Mouse (Mus musculus) layer of hippocampus, postnatal 10 days (tissue): Measurements from ENCODE around the gene Eya2. TPM values are rescaled to one million over a fixed set of nuclear protein-coding genes. Genes with fewer than 3 reads are reported as not detected.
"Not testable (repeated sequence)": the region's sequence is repeated elsewhere in the genome, so short reads cannot be mapped to it uniquely, and the experiment has no call there.

ENCODE experiments used
- DNase-seq, 2 experiments: peaks; one replicate each; pipeline ENCODE4 v3.0.0; 2021; ENCODE audit warnings: low spot score in 2 of 2
- total RNA-seq, 2 experiments: library from RNA; stranded (reverse); gene quantifications; 2 replicates each; pipeline ENCODE4 v1.2.3; 2021

The Eya2 gene
- total RNA-seq, 2 experiments from 2014 or later: 4.0 to 5.3 TPM

DNA sequence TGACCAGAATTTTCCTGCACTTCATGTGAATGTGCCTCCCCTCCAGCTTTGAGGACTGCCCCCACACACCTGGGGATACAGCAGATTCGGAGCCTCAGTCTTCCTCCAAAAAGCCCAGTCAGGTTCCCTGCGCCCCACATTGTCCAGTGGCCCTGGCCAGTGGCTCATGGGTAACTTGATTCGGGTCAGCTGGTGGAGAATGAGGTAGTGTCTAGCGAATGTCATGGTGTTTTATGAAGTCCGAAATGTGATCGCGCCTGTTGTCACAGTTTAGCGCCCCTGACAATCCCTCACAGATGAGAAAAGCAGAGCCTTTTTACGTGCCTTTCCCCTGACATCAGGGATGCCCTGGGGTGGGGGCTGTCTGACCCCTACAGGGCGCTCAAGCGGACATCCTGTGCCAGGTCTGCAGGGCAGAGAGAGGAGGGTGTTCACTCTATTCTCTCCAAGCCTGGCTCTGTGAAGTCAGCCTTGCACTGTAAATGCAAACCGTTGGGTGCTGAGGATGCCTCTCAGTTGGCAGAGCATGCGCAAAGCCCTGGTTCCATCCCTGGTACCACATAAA lies 164.7 kb downstream of the Eya2 start:
- DNase-seq: no peak

DNA sequence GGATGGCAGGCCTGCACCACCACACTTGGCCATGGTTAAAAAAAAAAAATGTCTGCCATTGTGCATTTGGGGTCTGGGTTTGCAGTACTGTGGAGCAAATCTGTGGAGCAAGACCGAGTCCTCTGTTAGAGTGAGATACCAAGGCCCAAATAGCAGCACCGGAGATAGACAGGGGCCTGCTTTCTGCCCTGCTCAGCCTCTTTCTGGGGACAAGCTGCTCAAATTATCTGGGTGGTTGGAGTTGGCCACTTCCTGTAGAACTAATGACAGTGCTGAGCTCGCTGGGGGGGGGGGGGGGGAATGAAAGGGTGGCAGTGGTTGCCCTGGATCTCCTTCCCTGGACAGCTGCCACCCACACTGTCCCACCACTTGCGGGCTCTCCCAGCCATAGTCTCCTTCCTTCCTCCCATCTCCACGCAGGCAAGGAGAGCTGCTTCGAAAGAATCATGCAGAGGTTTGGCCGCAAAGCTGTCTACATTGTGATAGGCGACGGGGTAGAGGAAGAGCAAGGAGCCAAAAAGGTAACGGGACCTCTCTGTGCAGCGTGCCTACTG lies 174.1 kb downstream of the Eya2 start:
- DNase-seq: no peak

DNA sequence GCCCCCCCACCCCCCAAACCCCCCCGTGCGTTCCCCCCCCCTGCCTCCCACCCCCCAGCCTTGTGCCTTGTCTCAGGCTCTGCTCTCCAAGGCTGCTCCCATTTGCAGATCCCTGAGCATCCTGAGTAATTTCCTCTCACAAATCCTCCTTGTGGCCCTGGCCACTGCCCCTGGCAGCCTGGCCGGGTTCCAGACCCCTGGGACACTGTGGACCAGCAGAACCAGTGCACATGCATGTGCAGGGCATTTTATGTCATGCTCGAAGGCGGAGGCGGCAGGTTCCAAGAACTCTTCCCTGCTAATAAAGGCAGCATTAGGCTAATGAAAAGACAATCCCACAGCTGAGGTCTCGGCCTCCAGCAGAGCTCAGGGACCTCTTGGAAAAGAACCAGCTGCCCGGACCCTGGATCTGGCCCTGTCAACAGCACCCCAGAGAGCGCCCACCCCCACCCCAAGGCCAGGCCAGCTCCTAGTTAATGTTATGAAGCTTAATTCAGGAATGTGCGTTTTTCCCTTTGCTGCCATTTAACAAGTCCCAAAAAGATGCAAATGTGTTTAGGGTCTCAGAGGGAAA lies 174.6 kb downstream of the Eya2 start:
- DNase-seq: no peak

DNA sequence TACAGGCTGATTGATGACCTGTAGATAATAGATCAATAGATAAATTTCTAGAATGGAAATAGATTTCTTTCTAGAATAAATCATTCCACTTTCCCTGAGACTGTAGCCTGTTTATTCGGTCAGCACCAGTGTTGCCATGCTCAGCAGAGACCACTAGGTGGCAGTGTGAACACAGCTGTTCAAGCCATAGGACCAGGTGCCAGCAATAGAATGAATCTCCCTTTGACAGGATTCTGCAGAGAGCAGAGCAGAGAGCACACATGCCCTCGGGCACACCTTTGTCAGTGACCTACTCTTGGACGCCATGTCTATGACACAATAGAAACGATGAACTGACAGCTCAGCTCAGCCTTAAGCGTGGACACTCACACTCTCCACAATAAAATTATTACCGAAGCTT lies 184.1 kb downstream of the Eya2 start:
- DNase-seq: peak; percentile 84 to 87

DNA sequence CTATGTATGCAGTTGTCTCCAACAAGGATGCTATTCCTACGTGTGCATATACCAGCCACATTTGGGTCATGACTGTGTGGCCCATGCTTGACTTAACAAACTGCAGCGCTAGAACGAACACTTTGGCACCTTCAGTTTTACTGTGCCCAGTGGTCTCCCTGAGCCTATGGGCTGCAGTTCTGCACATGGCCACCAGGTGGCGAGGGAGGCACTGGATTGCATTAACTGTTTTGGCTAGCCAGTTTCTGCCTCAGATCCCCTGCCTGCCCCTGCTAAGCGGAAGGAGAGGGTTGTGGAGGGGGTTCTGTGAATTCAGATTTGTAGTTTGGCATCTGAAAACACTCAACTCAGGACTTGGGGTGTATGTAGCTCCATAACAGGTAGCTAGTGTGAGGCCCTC lies 187.5 kb downstream of the Eya2 start:
- peak; percentile 90 to 92 for DNase-seq

DNA sequence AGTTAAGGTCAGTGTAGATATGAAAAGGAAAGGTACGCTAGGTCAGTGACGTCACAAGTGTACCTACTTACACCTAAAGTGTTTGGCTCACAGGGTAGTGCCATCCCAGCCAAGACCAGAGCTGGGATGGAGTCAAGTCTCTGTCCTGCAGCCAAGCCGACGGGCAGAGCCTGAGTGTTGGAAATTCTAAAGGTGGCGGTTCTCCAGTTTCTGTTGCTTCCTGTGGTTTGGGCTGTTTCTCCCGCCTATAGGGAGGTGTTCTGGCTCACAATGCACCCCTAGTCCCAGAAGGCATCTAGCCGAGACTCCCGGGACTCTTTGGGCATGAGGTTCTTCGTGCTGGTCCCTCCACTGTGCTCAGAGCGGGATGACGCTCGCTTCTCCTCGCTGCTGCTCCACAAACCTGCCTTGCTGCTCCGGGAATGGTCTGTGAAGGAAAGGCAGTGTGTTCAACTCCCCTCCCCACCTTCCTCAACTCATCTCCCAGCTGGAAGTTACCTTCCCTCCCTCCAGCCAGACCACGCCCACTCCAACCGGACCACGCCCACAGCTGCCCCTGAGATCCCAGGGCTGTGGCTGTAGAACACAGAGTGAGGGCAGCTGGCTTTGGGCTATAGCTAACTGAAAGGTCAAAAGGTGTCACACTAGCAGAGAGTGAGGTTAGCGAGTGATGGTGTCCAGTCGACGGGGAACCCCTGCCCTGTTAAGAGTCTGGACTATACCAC lies 190.6 kb downstream of the Eya2 start:
- no peak for DNase-seq

DNA sequence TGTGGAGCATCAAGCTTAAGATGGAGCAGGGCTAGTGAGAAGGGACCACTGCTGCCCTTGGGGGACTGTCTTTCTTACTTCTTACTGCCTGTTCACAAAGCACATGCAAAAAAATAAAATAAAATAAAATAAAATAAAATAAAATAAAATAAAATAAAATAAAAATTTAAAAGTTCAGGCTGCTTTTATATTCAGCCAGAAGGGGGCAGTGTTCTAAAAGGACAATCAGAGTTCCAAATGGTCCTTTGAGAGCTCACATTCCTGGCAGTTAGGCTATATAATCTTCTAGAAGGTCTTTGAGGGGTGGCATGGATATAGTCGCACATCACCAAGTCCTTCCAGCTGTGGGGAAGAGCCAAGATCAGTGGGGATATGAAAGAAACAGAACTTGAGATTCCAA lies 191.6 kb downstream of the Eya2 start:
- no peak for DNase-seq

DNA sequence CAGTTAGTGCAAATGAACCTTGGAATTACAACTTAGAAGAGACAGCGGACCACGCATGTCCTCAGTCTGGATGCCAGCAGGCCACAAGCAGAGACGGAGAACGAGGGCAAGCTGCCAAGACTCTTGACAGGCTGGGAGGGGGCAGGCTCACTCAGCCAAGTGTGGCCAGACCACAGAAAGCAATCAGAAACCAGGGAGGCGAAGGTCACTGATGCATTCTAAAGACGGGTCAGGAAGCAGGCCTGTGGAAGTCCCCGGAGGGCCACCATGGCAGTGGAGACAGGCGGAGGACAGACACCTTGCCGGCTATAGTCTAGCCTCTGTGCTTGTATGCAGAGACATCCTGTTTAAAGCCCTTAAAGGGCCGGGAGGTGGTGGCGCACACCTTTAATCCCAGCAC lies 193.2 kb downstream of the Eya2 start:
- DNase-seq: peak; percentile 79 to 83

DNA sequence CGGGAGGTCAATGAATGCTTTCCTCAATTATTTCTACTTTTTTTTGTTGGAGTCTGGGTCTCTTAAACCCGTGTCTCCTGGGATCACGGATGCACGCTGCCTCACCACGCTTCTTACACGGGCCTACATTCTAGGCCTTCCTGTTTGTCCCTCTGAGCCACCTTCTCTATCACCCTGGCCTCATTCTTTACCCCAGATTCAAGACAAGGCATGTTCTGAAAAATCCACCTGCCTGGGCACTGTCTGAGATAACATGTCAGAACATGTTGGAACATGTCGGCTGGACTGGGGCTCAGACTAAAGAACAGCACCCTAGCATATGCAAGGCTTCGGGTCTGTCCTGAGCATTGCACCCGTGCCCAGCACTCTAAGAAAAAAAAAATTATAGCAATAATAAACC lies 194.0 kb downstream of the Eya2 start:
- DNase-seq: no peak

DNA sequence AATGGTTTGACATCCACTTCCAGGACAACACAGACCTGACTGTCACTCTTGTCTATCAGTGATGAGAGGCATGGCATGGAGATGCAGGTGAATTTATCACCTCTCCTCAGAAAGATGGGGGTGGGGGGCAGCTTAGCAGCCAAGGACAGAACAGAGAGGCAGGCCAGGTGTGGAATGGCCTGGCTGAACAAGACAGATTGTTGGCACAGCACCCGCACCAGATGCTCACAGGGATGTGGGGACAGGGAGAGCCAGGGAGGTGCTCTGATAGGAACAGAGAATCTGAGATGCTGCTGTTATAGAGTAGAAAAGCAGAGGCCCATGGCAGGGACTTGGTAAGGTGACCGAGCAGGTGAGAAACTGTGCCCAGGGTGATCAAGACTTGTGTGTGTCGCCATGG lies 194.8 kb downstream of the Eya2 start:
- no peak for DNase-seq

DNA sequence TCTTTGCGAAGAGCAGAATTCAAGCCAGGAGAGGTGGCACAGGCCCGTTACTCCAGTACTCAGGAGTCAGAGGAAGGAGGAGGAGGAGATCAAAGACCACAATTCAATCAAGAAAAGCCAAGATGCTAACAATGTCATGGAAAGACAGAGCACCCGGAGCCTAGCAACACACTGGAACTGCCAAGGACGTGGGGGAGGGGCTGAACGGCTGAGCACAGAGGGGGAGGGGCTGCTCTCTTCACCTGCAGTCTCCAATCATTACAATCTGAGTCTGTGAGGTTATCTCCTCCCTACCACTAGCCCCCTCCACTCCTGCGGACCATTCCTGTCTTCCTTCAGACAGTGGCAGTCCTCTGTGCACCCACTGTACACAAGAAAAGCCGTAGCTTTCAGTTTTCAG lies 196.2 kb downstream of the Eya2 start:
- peak in 1 of 2 experiments; percentile 36 for DNase-seq

DNA sequence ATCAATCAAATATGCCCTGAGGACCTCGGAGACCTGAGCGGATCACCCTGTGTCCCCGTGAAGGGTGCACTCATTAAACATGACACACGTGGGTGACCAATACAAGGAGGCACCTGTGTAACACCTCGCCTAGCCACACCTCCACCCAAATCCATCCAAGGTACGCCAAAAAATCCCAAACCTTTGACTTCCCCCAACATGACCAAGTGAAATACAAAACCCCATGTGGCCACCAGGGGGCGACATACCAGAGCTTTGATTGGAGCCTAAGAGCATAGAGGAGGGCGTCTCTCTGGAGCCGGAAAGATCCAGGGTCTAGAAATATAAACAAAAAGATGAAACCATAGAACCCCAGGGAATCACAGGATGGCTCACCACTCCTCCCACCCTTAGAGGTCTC lies 196.8 kb downstream of the Eya2 start:
- DNase-seq: peak; percentile 69 to 75

DNA sequence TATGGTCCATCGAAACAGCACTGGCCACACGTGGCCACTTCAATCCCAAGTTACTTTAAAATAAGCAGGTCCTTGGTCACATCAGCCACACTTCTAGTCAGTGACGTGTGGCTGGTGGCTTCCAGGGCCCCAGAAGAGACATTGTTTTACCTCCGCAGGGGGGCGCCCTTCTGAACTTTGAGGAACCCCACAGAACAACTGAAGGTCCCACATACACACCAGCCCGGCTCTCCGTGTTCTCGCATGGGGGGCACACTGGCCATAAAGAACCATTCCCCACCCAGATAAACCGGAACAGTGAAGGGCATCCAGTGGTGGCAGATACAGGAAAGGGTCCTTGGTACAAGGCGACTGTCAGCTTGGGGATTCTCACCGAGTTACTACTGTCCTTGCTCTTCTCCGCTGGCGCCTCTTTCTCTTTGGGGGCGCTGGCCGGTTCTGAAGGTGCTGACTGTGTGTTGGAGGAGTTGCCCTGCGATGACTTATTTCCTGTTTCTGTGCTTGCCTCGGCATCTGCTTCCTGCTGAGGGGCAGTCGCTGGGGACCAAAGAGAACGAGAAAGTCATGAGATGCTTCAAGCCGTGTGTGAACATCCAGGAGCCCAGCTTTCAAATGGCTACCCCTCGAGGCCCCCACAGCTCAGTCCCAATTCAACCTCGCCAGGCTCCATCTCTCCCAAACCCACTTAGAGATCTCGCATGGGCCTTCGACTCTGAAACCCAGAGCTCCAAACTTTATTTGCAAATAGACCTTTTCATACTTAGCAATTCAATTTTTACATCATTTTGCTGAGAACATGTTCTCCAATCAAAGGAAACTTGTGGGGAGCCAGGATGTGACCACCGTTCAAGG lies 197.8 kb downstream of the Eya2 start:
- DNase-seq: no peak

DNA sequence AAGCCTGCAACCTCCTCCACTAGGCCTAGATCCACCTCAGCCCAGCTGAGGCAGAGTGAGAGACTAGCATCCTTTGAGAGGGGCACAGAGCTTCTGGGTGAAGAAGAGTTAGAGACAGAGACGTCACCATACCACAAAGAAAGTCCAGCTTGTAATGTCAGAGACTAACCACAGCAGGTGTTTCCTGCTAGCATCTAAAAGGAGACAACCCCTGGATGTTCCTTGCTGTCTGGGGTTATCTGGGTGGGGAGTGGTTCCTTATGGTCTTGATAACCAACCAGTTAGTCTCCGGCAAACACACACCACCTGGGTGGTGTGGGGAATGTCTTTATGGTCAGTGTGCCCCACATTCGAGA lies 198.4 kb downstream of the Eya2 start:
- no peak for DNase-seq

DNA sequence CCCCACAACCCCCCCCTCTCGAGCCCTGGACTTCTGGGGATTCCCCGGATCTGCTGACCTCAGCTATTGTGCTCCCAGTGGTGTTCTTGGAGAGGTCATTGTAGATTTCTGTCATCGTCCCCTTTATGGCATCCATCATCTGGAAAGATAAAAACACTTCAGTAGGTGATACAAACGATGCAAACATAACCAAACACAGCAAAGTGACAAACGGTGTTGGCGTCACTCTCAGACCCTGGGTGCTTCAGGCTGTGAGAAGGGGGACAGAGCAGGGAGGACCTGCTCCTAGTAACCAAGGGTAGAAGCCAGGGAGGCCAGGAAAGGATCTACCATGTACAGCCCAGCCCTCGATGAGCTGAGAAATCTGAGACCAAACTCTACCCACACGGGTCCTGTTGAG lies 203.0 kb downstream of the Eya2 start:
- no peak for DNase-seq

DNA sequence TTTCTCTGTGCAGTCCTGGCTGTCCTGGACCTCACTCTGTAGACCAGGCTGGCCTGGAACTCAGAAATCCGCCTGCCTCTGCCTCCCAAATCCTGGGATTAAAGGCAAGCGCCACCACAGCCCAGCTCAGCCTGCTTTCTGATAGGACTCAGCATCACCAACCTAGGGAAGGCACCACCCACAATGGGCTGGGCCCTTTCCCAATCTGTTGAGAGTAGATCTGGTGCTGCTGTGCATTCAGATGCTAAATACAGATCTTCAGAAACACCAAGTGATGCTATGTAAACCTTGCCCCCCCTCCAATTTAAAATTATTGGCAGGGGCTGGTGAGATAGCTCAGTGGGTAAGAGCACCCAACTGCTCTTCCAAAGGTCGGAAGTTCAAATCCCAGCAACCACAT lies 205.3 kb downstream of the Eya2 start:
- not testable (repeated sequence) for DNase-seq

DNA sequence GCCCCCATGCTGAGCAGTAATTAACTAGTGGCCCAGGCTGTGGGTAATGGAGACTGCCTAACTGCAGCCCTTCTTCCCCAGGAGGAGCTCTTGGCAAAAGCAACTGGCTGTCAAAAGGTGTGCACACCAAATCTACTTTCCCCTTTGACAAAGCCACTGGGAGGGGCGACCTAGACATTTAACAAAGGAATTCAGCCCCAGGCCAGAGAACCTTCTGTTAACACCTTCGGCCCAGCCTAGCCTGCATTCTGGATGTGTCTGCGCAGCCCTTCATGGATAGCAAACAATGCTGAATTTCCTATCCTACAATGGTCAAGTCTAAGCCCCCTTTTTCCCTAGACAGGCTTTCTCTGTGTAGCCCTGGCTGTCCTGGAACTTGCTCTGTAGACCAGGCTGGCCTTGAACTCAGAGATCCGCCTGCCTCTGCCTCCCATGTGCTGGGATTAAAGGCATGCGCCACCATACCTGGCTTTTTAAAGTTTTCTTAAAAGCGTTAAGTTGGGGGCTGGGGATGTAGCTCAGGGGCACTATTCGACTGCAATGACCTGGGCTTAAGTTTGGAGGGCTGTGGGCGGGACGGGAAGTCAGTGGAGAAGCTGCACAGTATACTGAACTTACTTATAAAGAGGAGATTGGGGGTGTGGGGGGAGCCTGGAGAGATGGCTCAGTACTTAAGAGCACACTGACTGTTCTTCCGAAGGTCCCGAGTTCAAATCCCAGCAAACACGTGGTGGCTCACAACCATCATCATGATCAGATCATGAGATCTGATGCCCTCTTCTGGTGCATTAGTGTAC lies 213.5 kb downstream of the Eya2 start:
- DNase-seq: no peak

DNA sequence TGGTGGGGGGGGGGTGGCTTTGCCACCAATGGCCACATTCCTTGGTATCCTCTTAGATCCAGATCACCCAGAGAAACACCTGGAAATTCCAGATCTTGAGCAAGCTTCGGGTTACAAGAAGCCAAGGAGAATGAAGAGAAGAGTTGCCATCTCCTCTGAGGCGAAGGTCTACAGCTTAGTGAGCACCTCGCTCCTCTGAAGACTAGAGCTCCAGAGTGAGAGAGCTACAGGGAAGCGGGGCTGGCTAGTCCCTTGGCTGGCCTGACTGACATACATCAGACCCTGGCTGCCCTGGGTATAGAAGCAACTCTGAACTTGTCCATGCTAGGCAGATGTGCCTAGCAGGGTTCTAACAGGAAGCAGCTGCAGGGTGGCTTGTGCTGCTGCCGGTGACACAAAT lies 214.3 kb downstream of the Eya2 start:
- DNase-seq: no peak

DNA sequence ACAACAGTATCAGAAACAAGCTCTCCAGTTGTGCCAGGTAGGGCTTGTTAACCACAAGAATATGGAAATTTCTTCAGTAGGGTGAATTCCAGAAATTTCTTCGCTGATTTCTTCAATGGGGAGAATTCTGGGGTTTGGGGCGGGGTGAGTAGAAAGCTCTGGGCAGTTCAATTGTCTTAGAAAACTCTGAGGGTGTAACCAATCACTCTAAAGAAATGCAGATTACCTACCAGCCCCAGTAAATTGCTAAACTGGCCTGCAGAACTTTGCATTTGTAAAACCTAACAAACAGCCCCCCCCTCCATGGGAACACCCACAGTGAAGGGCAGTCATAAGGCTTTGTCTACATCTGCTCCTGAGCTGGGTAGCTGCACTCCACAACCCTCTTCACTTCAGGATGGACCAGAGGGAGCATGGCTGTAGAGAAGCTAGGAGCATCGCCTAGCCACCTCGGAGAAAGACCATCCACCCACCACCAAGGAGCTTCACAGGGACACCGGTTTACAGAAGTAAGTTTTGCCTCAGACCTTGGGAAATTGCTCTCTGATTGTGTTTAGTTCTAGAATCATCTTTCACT lies 215.2 kb downstream of the Eya2 start:
- no peak for DNase-seq

DNA sequence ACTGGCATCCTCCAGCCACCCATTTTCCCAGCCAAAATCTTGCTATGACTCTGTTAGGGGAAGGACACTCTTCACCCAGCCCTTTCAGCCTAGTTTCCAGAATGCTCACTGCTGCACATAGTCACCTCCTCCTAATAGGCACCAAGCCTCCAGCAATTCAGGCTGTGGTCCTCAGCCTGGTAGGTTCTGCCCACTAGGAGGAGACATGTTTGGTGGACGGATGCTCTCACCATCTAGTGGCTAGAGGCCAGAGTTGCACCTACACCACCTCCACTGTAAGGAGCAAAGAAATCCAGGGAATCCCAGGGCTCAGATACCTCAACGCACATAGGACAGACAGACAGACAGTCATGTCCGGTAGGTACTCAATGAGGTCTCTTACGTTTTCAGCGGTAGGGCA lies 216.7 kb downstream of the Eya2 start:
- peak; percentile 58 to 69 for DNase-seq

DNA sequence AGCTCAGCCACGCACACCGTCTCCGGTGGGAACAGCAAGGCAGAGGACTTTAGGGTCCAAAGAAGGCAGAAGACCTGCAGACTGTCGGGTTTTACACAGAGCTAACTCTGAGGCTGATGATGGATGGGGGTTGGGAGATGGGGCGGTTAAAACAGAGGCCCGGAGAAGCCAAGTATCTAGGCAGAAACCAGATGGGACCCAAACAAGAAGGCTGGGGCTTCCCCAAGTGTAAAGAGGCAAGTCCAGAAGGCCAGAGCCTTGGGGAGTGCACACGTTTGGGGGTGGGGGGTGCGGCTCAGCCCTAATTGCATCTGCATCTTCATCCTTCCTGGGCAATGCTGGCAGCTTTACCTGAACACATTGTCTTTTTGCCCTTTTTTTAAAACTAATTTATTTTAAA lies 218.1 kb downstream of the Eya2 start:
- no peak for DNase-seq
